Mouse (Mus musculus): ENCODE measurements around the gene Fmo1.

- no peak for TF ChIP-seq EP300 (IDR thresholded peaks at IDR 0.05; ENCODE audit: low read depth in 1 of 2, low read length in 2 of 2)
- TF ChIP-seq NELFE (IDR thresholded peaks at IDR 0.05; ENCODE audit: low read depth, low read length): no peak
- TF ChIP-seq HCFC1 (IDR thresholded peaks at IDR 0.05; ENCODE audit: low read depth, low read length): no peak
- TF ChIP-seq GABPA (IDR thresholded peaks at IDR 0.05; ENCODE audit: low read depth, low read length): no peak
- TF ChIP-seq CTCF (IDR thresholded peaks at IDR 0.05 in 2 of 3, conservative IDR thresholded peaks at IDR 0.05 in 1 of 3; ENCODE audit: control insufficient read depth in 1 of 3, insufficient read depth in 1 of 3, low read depth in 2 of 3, low read length in 3 of 3, poor library complexity in 1 of 3, severe bottlenecking in 1 of 3): no peak
Observed at GRCm38 (mm10) chr1:162796441-162796840, 70.0 kb downstream of the Fmo1 start.
